Mouse (Mus musculus) ovary, postnatal 36 days (tissue): Measurements from ENCODE around the gene Kctd12.

Experiments
- DNase-seq: peaks from one replicate; pipeline ENCODE4 v3.0.0; 2022; ENCODE audit warnings: low spot score, mixed read lengths

The Kctd12 gene

DNA sequence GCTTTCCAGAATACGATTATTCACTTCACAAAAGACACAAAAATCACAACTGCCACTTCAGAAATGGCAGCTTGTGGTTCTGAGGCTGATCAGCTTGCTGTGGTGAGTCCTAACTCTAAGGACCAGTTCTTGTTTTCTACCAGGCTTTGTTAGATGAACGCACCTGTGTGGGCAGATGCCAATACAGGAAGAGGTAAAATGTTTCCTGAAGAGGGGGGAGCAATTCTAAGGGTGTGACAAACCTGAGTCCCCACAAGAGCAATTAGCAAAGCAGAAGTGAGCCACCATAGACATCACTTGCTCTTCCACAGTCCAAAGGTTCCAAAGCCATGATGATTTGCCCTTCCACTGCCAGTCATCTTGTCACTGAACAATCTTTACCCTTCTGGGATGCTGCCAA lies 20.4 kb downstream of the Kctd12 start:
- no peak for DNase-seq

DNA sequence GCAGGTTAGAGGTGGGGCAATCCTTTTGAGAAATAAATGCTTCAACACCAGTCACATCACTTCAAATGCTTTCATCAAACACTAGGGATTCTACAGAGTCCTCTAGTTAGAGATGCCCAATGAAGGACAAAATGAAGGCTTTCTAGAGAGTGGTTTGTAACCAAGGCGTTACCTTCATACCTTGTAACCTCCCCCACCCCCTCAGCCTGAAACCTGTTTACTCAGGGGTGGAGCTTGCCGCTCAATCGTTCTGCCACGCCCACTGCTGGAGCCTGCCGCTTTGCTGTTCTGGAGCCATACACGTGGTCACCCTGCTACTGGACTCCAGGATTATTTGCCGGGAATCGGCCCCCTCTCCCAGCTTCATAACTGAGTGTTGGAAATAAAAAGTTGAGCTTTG lies 28.9 kb downstream of the Kctd12 start:
- DNase-seq: no peak

DNA sequence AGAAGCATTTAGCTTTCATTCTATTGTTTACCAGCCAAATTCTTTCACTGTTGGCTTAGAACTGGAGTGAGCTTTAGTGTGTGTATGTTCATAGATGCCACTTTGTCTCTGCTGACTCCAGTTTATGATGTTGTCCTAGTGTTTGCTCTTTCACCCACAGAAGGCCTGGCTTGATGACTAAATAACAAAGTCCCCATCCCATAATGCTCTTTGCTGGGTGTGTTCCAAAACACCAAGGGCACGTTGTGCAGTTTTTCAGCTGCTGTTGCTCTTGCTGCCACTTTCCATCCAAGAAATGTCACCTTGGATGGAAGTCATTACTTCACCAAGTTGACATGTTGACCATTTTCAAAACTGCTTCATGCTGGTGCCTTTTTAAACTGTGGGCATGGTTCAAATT lies 30.5 kb downstream of the Kctd12 start:
- DNase-seq: no peak

DNA sequence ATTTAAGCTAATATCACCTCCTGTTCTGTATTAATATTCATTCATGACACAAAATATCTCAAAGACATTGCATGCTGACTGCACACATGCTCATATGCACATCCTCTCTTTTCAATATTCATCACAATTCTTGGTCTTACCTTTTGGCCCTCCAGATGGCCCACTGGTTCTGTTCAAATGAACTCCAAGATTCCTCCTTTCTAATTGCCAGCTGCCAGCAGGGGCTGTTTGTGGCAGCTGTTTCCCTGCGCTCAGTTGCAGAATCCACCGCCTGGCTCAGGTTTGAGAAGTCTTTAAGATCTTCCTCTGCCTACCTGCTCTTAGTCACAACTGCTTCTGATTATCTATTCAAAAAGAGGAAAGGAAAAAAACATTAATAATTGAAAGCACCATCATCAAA lies 34.6 kb downstream of the Kctd12 start:
- DNase-seq: no peak

DNA sequence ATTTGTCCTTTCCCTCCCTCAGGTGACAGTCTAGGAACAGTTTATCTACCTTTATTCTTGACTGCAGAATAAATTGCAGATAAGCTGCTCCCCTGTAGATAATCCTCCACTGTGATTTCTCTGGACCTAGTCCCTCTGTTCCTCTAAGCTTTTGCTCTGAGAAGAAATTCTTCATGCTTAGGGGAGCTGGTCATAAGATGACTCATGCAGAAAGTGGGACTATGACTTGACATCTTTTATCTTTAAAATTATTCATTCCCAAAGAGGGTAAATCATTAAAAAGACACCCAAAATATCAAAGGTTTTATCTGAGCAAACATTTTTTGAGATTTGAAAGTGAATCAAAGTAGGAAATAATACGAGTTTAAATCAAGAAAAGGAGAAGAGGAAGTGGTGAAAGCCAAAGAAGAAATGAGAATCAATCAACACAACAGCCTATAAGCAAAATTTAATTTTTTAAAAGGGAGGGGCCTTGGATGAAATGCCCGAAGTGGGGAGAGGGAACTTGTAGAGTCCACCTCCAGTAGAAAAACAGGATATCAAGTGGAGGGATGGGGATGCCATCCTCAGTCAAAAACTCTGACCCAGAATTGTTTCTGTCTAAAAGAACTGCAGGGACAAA lies 40.1 kb downstream of the Kctd12 start:
- no peak for DNase-seq

DNA sequence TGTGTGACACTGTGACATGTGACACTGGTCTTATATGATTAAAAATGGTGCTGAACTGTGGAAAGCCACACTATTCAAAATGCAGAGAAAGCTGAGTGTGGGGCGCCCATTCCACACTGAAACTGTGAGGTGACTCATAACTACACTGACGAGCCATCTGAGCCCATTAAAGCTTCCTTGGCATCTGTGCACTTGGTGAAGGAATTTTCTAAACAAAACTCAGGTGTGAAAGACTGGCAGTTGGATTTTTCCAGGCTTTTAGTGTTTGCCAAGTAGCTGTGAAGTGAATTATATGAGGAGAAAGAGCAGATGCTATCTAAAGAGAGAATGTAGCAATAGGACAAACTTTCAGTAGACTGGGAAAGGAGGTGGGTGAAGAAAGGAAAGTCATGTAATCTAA lies 47.6 kb downstream of the Kctd12 start:
- no peak for DNase-seq

DNA sequence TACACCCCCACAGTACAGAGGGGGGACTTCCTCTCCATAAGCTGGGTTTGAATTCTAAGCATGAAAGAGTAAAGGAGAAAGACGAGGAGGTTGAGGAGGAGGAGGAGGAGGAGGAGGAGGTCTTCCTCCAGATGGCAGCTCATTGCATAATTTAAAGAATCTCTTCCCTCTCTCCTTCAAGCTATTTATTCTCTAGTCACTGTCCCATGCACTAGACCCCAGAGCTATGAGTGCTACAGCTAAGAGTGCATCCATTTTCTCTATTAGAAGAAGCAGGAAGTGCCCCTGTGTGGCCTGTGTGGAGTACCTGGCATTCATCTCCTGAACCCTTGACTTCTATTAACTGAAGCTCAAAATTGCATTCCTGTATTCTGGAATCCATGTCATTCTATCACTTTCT lies 51.5 kb downstream of the Kctd12 start:
- no peak for DNase-seq

DNA sequence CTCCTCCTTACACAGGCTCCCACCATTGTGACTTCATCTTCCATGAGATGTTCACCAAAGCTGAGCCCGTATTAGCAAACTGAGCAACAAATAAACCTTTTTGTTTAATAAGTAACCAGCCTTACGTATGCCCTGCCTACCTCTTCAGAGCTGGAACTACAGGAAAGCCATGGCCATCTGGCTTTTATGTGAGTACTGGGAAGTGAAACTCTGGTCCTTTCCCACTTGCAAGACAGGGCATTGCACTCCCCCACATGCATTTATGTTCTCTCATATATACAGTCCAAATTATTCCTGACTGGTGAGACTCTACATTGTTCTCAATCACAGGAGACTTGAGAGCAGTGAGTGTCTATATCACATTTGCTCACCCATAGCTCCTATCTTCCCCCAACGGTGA lies 52.9 kb downstream of the Kctd12 start:
- DNase-seq: no peak

DNA sequence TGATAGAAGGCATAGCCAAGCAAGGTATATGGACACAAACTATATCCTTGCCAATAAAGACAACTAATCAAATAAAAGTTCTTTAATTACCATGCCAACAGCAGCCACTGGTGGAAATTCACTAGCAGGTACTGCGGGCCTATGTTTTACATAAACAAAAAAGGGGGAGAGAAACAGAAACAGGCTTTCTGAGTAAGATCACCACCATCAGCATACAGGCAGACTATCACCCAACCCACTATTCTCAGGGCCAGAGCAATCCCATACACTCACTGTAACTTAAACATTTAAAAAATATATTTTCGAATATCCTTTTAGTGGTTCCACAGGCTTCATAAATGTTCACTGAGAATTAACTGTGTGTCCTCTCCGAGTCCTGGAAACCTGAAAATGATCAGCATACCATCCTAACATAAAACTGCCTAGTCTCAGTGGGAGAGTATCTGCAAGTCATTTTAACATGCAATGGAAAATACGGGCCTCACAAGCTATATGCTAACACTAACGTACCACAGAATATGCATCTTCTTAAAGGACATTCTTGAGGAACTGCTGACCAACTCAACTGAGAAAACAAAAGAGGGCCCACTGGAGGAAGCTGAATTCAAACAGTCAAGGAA lies 54.5 kb downstream of the Kctd12 start:
- DNase-seq: no peak
